In genomic region chr10:7864806-7865205, GRCm38 (mm10) we compare ENCODE assay signal across 17 mouse cellular contexts. TPM values are rescaled to one million over a fixed set of nuclear protein-coding genes. Genes with fewer than 3 reads are reported as not detected.
"Had no signal": no experiment of that assay in that cellular context is flagged by ENCODE, and none has a peak within 500 bp of the region (broad histone marks: within the 10 kb centered on the region; RNA-seq: fewer than 3 reads in every experiment).

No protein-coding gene starts in this region.

- H3K4me3 ChIP-seq: layer of hippocampus, adult 2 months; limb, embryonic 12.5 days; limb, embryonic 15.5 days; liver, embryonic 13.5 days; midbrain, embryonic 12.5 days; midbrain, embryonic 15.5 days; myocyte; neural tube, embryonic 13.5 days had no signal

- H3K4me2 ChIP-seq: limb, embryonic 12.5 days; limb, embryonic 15.5 days; liver, embryonic 13.5 days; midbrain, embryonic 12.5 days; midbrain, embryonic 15.5 days; neural tube, embryonic 13.5 days had no signal

- H3K9me3 ChIP-seq: limb, embryonic 12.5 days; limb, embryonic 15.5 days; liver, embryonic 13.5 days; midbrain, embryonic 12.5 days; midbrain, embryonic 15.5 days; neural tube, embryonic 13.5 days had no signal

- H3K9ac ChIP-seq: limb, embryonic 12.5 days; limb, embryonic 15.5 days; liver, embryonic 13.5 days; midbrain, embryonic 12.5 days; midbrain, embryonic 15.5 days; neural tube, embryonic 13.5 days had no signal

- H3K27ac ChIP-seq: kidney, postnatal 0 days; layer of hippocampus, adult 2 months; limb, embryonic 12.5 days; limb, embryonic 15.5 days; liver, embryonic 13.5 days; midbrain, embryonic 12.5 days; midbrain, embryonic 15.5 days; neural tube, embryonic 13.5 days had no signal

- H3K36me3 ChIP-seq: limb, embryonic 12.5 days; limb, embryonic 15.5 days; liver, embryonic 13.5 days; midbrain, embryonic 12.5 days; midbrain, embryonic 15.5 days; neural tube, embryonic 13.5 days had no signal

- ATAC-seq: midbrain, embryonic 15.5 days had no signal

- DNase-seq: kidney, postnatal 25 days; layer of hippocampus, adult 9-11 months; liver, embryonic 13.5 days; lung, adult 2 months; lung, postnatal 14 days; lung, postnatal 4 days; thymus, adult 2 months; thymus, postnatal 14 days; thymus, postnatal 4 days had no signal

RNA-seq across cellular contexts. Expression of gene Zc3h12d, which starts 32.5 kb away (rescaled TPM):
- polyA plus RNA-seq: myocyte had no signal
